Mouse (Mus musculus) CH12.LX (cell line): ENCODE data around the gene Spx. TPM values are rescaled to one million over a fixed set of nuclear protein-coding genes. Genes with fewer than 3 reads are reported as not detected.

Source experiments
- DNase-seq: peaks from one replicate; pipeline ENCODE4 v3.0.0-alpha.2; 2013; ENCODE audit errors: extremely low read depth
- H3K27ac ChIP-seq: 2 replicates; pipeline ENCODE4 v1.5.1; 2012; ENCODE audit warnings: low read depth, mild to moderate bottlenecking, control low read depth, moderate library complexity; ENCODE audit not compliant: insufficient read depth
- H3K27me3 ChIP-seq: replicated peaks from 2 replicates; pipeline ENCODE3; 2012; ENCODE audit warnings: inconsistent platforms
- H3K36me3 ChIP-seq, 2 experiments: replicated peaks in 1 of 2; 2 replicates each; pipeline versions ENCODE3 to v1.6.1; 2012; ENCODE audit warnings: inconsistent platforms in 1 of 2, low read length in 1 of 2, mild to moderate bottlenecking in 1 of 2, mixed read lengths in 1 of 2, moderate library complexity in 1 of 2; ENCODE audit not compliant: control insufficient read depth in 1 of 2, insufficient read depth in 1 of 2
- H3K4me1 ChIP-seq, 2 experiments: 2 replicates each; pipeline ENCODE4 v1.6.1; 2012; ENCODE audit warnings: inconsistent platforms in 1 of 2, moderate library complexity in 1 of 2; ENCODE audit not compliant: insufficient read depth in 2 of 2, control insufficient read depth in 1 of 2
- H3K4me2 ChIP-seq: 2 replicates; pipeline ENCODE4 v1.6.1; 2012; ENCODE audit warnings: low read depth, mild to moderate bottlenecking, control low read depth; ENCODE audit not compliant: poor library complexity, insufficient read depth, severe bottlenecking
- H3K4me3 ChIP-seq, 3 experiments: fragments of 150-350 bp in 1 of 3; sonication (generic) in 1 of 3; replicated peaks in 1 of 3; 2 replicates each; pipeline versions ENCODE3 to v1.5.1; 2011 to 2012; ENCODE audit warnings: low read depth in 2 of 3, low read length in 2 of 3, mild to moderate bottlenecking in 2 of 3, moderate library complexity in 2 of 3, control low read depth in 1 of 3, improper control_type of control experiment in 1 of 3, inconsistent platforms in 1 of 3, mixed read lengths in 1 of 3; ENCODE audit not compliant: poor library complexity in 1 of 3
- H3K79me2 ChIP-seq: replicated peaks from 2 replicates; pipeline ENCODE4 v1.6.1; 2012; ENCODE audit warnings: mild to moderate bottlenecking, moderate library complexity; ENCODE audit not compliant: control insufficient read depth, poor library complexity, insufficient read depth, severe bottlenecking; ENCODE audit errors: extremely low read depth
- H3K9ac ChIP-seq: 2 replicates; pipeline ENCODE4 v1.6.1; 2012; ENCODE audit warnings: low read depth, mild to moderate bottlenecking, control low read depth, moderate library complexity; ENCODE audit not compliant: insufficient read depth
- H3K9me3 ChIP-seq: replicated peaks from 2 replicates; pipeline ENCODE3; 2012; ENCODE audit warnings: low read length, inconsistent platforms, mixed read lengths
- BHLHE40 ChIP-seq: IDR thresholded peaks from 2 replicates; pipeline ENCODE4 v1.6.1; 2011; ENCODE audit warnings: mild to moderate bottlenecking, low read depth, low read length, improper control_type of control experiment
- CHD1 ChIP-seq: IDR thresholded peaks from 2 replicates; pipeline ENCODE4 v1.6.1; 2012; ENCODE audit warnings: low read depth, low read length, improper control_type of control experiment, inconsistent platforms
- ELF1 ChIP-seq: IDR thresholded peaks from 2 replicates; pipeline ENCODE4 v1.6.1; 2014; ENCODE audit warnings: low read depth, mild to moderate bottlenecking, inconsistent platforms, low read length, improper control_type of control experiment
- ETS1 ChIP-seq: conservative IDR thresholded peaks from 2 replicates; pipeline ENCODE4 v1.6.1; 2012; ENCODE audit warnings: low read depth, mild to moderate bottlenecking, inconsistent platforms, low read length, improper control_type of control experiment, moderate library complexity
- HCFC1 ChIP-seq: IDR thresholded peaks from 2 replicates; pipeline ENCODE4 v1.6.1; 2012; ENCODE audit warnings: low read depth, mild to moderate bottlenecking, inconsistent platforms, low read length, improper control_type of control experiment
- JUN ChIP-seq: IDR thresholded peaks from 2 replicates; pipeline ENCODE4 v1.6.1; 2011; ENCODE audit warnings: low read depth, mild to moderate bottlenecking, low read length, improper control_type of control experiment, moderate library complexity; ENCODE audit not compliant: insufficient read depth
- MAX ChIP-seq: IDR thresholded peaks from 2 replicates; pipeline ENCODE4 v1.6.1; 2011; ENCODE audit warnings: low read length, improper control_type of control experiment
- MAZ ChIP-seq: IDR thresholded peaks from 2 replicates; pipeline ENCODE4 v1.6.1; 2012; ENCODE audit warnings: low read depth, mild to moderate bottlenecking, inconsistent platforms, low read length, improper control_type of control experiment, moderate library complexity
- MEF2A ChIP-seq: IDR thresholded peaks from 2 replicates; pipeline ENCODE4 v1.6.1; 2014; ENCODE audit warnings: low read depth, mild to moderate bottlenecking, inconsistent platforms, low read length, improper control_type of control experiment, borderline replicate concordance
- MXI1 ChIP-seq: IDR thresholded peaks from 2 replicates; pipeline ENCODE4 v1.6.1; 2011; ENCODE audit warnings: mild to moderate bottlenecking, low read depth, low read length, improper control_type of control experiment
- RAD21 ChIP-seq: IDR thresholded peaks from 2 replicates; pipeline ENCODE4 v1.6.1; 2011; ENCODE audit warnings: low read depth, mild to moderate bottlenecking, low read length, improper control_type of control experiment, moderate library complexity
- SIN3A ChIP-seq: IDR thresholded peaks from 2 replicates; pipeline ENCODE4 v1.6.1; 2012; ENCODE audit warnings: low read length, improper control_type of control experiment, inconsistent platforms
- SMC3 ChIP-seq: IDR thresholded peaks from 2 replicates; pipeline ENCODE4 v1.6.1; 2011; ENCODE audit warnings: low read depth, low read length, improper control_type of control experiment
- TCF12 ChIP-seq: IDR thresholded peaks from 2 replicates; pipeline ENCODE4 v1.6.1; 2014; ENCODE audit warnings: low read depth, mild to moderate bottlenecking, inconsistent platforms, low read length, improper control_type of control experiment
- USF2 ChIP-seq: conservative IDR thresholded peaks from 2 replicates; pipeline ENCODE4 v1.6.1; 2011; ENCODE audit warnings: low read depth, low read length, improper control_type of control experiment
- ZC3H11A ChIP-seq: IDR thresholded peaks from 2 replicates; pipeline ENCODE4 v1.6.1; 2012; ENCODE audit warnings: low read depth, mild to moderate bottlenecking, inconsistent platforms, low read length, improper control_type of control experiment
- ZMIZ1 ChIP-seq: IDR thresholded peaks from 2 replicates; pipeline ENCODE4 v1.6.1; 2012; ENCODE audit warnings: low read depth, mild to moderate bottlenecking, inconsistent platforms, low read length, improper control_type of control experiment
- ZNF384 ChIP-seq: IDR thresholded peaks from 2 replicates; pipeline ENCODE4 v1.6.1; 2012; ENCODE audit warnings: low read depth, low read length, improper control_type of control experiment, inconsistent platforms
- dilution Hi-C: fragments of 300-500 bp; cut with MboI; formaldehyde crosslinking; loops from 2 replicates; pipeline ENCODE4 v1.14.3; 2020; ENCODE audit warnings: low sequenced_read_pairs; ENCODE audit not compliant: extremely low pct_unique_long_range_greater_than_20kb, extremely low pct_ligation_motif_present
- in situ Hi-C: fragments of 300-500 bp; cut with MboI; formaldehyde crosslinking; loops from 3 replicates; pipeline ENCODE4 v1.14.3; 2019; ENCODE audit warnings: low sequenced_read_pairs, low pct_ligation_motif_present, low pct_unique_long_range_greater_than_20kb, mixed read lengths
- polyA plus RNA-seq: library from polyadenylated mRNA; unstranded; fragments of >175 nt; gene quantifications from 2 replicates; pipeline ENCODE4 v1.2.1, GENCODE M21; 2012; ENCODE audit warnings: low read depth; ENCODE audit not compliant: insufficient read length
- total RNA-seq, 2 experiments: library from RNA; depleted of rRNA; stranded (reverse); fragments of 300-350 nt in 1 of 2; fragments of >200 nt in 1 of 2; gene quantifications; 2 replicates each; pipeline ENCODE4 v1.2.3; 2012 to 2014

Gene Spx
- total and polyA plus RNA-seq, 3 experiments: 0.16 to 0.51 TPM; not detected in 1

- TF ChIP-seq MXI1 (no peak), RAD21 (no peak), USF2 (no peak)
- Histone ChIP-seq H3K4me2 (no peak overlapping the region), H3K9ac (no peak overlapping the region), H3K36me3 (no peaks in the 10 kb centered on the region), H3K4me1 (peaks cover 0 to 5% of the 10 kb centered on the region in 2 experiments; a peak in 1 of 4 replicates), H3K79me2 (no peaks in the 10 kb centered on the region), H3K27ac (no peak overlapping the region), H3K9me3 (no peaks in the 10 kb centered on the region), H3K4me3 (no peak overlapping the region), H3K27me3 (no peaks in the 10 kb centered on the region)
- in situ Hi-C loops (no loop called here), dilution Hi-C loops (no loop called here)
- no peak for DNase-seq
These were observed 15.8 kb downstream of the Spx start for GRCm38 (mm10) chr6:142429072-142429471.

- Histone ChIP-seq H3K4me1 (peaks cover 0 to 7% of the 10 kb centered on the region in 2 experiments; a peak in 1 of 4 replicates), H3K9ac (no peak overlapping the region), H3K4me2 (no peak overlapping the region), H3K36me3 (no peaks in the 10 kb centered on the region), H3K27me3 (no peaks in the 10 kb centered on the region), H3K27ac (no peak overlapping the region), H3K9me3 (no peaks in the 10 kb centered on the region), H3K79me2 (no peaks in the 10 kb centered on the region), H3K4me3 (no peak overlapping the region)
- dilution Hi-C loops (no loop called here), in situ Hi-C loops (no loop called here)
- no peak for TF ChIP-seq ZC3H11A
- TF ChIP-seq RAD21: no peak
- no peak for TF ChIP-seq ZMIZ1
- TF ChIP-seq MXI1: no peak
- TF ChIP-seq ETS1: no peak
- TF ChIP-seq SIN3A: no peak
- TF ChIP-seq TCF12: no peak
- DNase-seq: no peak
These were observed 38.1 kb downstream of the Spx start for GRCm38 (mm10) chr6:142451381-142451780.

GRCm38 (mm10) chr6:142453311-142453710 lies 40.1 kb downstream of the Spx start:
- Histone ChIP-seq H3K4me2 (no peak overlapping the region), H3K4me3 (no peak overlapping the region), H3K36me3 (no peaks in the 10 kb centered on the region), H3K79me2 (no peaks in the 10 kb centered on the region), H3K9ac (no peak overlapping the region), H3K9me3 (no peaks in the 10 kb centered on the region), H3K4me1 (peaks cover 0 to 7% of the 10 kb centered on the region in 2 experiments; a peak in 1 of 4 replicates), H3K27ac (no peak overlapping the region), H3K27me3 (no peaks in the 10 kb centered on the region)
- dilution Hi-C loops: no loop called here
- TF ChIP-seq USF2 (no peak), HCFC1 (no peak), JUN (no peak), MAX (no peak), RAD21 (no peak), BHLHE40 (no peak), ELF1 (no peak), ZNF384 (no peak), TCF12 (no peak), MAZ (no peak), MEF2A (no peak), CHD1 (no peak), MXI1 (no peak), SMC3 (no peak)
- no peak for DNase-seq
- in situ Hi-C loops: no loop called here
